Mouse (Mus musculus) c-Kit-positive CD71-negative TER-119-negative erythroid progenitor cells, embryonic 14.5 days (primary cell): Measurements from ENCODE around the gene Nudt9.

Source experiments
- DNase-seq: peaks from one replicate; pipeline ENCODE4 v3.0.0-alpha.2; 2013; ENCODE audit warnings: low read depth

The Nudt9 gene

DNA sequence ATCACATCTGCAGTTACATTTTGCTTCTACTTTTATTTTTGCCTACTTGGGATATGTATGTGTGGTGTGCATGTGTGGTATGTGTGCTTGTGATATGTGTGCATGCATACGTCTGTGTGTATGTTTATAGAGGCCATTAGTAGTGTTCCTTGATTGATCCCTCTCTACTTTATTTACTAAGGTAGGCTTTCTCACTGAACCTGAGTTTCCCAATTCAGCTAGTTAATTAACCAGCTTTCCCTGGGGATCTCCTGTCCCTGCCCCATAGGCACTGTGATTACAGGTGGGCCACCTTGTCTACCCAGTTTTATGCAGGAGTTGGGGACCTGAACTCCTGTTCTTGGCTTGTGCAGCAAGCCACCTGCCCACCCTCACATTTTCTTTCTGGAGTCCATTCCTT lies 9.4 kb upstream of the Nudt9 start:
- no peak for DNase-seq

DNA sequence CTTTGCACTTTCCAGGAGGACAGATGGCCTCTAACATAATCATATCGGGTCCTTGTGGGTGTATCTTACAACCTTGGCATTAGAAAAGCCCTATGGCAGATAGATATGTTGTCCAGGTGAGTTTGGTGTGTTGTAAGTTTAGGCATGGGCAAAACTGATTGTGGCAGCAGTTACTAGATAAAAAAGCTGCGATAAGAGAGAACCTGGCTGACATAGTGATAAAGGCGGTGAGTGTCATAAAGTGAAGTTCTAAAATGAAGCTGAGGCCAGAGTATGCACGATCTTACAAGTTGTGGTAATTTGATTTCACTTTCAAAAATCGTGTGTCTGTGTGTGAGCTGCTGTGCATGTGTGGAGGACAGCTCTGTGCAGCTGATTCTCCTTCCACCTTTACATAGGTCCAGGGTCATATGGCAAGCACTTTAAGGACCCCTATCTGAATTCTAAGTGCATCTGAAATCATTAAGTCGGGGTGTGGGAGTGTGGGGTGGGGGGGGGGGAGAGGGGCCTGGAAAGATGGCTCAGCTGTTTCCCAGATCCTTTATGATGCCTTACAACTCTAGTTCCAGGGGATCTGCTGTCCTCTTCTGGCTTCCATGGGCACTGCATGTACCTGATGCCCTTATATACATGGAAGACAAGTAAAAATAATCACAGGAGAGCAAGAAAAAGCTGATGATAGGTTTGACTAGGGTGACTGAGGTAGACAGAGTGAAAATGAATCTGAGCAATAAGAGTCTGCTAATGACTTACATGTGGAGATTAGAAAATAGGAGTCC lies 6.8 kb upstream of the Nudt9 start:
- no peak for DNase-seq

DNA sequence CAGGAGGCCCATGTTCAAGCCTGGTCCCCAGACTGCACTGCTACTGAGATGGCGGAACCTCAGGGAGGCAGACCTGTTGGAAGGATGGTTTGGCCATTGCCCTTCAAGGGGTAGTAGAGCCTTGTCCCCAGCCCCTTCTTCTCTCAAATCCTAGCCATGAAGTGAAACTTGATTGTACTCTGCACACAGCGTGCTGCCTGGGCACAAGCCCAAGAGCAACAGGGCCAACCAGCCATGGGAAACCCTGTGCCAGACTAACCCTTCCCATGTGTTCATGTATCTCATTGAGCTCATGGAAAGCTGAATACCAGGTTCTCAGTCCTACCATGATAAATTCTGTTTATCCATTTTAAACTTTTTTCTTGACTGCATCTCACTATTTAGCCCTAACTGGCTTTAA lies 3.2 kb upstream of the Nudt9 start:
- no peak for DNase-seq

DNA sequence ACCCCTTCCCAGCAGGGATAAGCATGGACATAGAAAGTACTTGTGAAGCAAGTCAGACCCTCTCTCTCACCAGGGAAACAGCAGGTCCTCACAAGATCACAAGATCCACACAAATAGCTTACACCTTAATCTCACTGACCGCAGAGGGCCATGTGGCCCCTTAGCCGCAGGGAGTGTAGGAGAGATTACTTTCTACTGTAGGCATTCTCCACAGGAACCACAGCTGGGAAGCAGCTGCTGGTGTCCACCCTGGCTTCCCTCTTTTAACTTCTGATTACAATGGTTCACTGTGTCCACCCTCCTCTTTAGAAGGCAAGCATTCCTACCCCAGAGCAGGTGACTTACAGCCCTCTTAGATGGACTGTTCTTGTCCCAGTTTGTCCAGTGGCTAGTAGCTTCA lies 2.4 kb upstream of the Nudt9 start:
- DNase-seq: no peak

DNA sequence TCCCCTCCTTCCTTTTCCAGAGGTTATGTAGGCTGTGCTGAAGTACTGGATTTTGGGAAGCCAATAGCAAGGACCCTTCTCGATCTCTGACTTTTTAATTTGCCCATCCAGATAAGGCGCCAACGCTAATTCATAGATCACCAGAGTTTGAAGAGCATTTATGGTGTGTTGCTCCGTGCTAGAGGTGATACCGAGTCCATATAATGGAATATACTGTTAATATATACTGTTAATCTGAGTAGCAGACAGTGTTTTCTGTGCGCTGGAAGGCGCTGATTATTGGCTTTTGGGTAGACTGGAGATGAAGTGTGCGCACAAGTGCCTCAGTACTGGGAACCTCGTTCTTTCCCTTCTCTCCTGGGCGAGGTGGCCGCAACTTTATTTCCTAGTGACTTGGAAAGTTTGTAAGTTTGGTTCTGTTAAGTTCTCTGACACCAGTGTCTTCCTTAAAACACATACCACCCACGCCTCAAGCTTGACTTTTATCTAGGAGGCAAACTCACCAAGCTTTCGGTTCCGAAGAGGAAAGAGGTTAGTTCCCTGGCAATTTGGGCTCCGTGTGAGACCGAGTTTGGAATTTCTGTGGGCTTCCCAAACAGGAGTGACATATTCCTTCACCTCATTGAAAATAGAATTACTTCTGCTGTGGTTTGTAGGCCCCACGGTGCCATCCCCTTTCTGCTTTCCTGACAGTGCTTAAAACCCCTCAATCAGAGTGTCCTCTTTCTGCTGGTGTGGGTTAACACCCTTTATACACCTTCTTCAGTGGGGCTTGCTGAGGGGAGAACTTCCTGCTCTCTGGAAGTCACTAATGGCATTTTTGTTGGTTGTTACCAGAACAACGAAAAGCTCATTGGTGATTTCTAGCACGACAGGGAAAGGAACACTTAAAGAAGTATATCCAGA lies 1.3 kb downstream of the Nudt9 start:
- DNase-seq: no peak

DNA sequence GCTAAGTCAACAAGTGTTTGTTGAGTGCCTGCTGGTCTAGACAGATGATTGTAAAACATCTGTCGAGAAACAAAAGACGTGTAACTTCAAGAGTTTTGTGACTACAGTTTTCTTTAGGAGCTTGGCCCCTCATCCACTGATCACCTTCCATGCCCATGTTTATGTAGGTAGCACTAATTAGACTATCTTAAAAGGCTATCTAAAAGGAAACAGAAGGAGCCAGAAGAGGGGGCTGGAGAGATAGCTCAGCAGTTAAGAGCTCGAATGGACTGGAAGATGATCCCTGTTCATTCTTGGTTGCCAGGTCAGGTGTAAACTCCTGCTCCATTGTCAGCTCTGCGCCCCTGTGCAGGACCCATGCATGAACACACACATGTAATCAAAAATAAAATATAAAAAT lies 2.0 kb downstream of the Nudt9 start:
- DNase-seq: no peak

DNA sequence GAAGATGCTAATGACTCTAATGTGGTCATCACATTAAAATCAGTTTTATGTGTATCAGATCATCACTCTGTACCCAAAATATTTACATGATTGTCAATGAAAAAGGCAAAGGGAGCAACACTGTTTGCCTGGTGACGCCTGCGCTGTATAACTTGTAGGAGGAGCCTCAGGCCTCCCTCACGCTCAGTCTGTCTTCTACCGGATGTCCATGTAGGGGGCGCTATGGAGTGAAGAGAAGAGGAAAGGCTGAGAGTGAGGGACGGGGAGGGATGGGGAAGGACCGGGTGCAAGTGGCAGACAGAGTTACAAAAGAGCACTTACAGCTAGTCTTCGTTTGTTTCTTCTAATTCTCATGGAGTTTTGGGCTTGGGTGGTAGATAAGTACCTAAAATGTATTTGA lies 6.8 kb downstream of the Nudt9 start:
- DNase-seq: no peak

DNA sequence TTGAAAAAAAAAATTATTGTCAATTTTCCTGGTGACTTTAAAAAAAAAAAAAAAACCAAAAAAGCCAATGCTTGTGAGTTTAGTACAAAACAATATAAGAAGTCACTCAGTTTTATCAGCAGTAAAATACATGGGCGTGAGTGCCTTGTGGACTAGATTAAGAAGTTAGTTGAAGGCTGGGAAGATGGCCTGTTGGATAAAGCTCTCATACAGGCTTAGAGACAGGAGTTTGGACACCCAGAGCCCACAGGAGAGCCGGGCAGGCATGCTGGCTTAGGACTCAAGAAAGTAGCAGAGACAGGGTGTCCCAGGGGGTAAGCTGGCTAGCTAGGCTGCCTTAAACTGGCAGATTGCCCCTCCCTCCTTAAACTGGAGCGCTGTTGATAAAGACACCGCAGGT lies 8.8 kb downstream of the Nudt9 start:
- no peak for DNase-seq

DNA sequence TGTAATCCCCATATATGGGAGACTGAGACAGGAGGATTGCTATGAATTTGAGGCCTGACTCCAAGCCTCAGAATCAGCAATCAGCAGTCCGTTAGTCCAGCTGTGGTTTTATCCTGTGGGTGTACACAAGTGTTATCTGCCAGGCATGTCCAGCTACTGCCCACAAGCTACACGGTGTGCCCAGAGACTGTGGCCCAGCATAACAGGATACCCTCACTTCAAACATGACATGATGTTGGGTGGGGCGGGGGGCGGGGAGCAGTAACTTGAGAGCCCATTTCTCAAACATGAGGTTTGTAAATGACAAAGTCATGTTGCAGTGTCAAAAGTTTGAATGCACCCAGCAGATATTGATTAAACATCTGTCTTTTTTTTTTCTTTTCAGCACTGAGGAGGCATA lies 9.7 kb downstream of the Nudt9 start:
- DNase-seq: no peak

DNA sequence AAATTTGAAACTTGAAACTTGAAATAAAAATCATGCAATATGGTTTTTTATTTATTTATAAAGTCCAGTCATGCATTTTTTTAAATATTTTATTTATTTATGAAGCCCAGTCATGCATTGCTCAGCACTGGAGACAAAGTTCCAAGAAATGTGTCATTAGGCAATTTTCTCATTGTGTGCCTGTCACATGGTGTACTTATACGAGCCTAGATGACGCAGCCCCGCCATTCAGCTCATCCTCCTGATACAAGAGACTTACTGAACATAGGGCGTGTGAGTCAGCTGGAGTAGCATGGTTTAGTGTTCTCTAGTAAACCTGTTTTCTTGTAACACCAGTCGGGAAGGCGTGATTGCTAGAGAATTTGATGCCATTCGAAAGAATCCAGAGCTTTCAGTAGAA lies 10.2 kb downstream of the Nudt9 start:
- no peak for DNase-seq

DNA sequence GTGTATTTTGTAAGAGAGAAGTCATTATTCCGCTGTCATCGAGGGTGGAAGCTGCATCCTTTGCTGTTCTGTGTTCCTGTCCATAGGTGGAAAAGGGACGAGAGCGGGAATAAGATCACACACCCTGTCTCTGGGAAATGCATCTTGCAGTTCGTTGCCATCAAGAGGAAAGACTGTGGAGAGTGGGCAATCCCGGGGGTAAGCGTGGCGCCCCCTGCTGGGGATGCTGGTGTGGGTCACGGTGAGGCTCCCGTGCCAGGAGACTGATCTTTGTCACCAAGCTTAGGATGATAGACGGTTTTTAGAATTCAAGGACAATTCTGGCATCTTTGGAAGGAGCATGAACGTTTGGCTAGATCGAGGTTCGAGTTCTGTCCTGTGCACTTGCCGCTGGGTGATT lies 11.9 kb downstream of the Nudt9 start:
- no peak for DNase-seq

DNA sequence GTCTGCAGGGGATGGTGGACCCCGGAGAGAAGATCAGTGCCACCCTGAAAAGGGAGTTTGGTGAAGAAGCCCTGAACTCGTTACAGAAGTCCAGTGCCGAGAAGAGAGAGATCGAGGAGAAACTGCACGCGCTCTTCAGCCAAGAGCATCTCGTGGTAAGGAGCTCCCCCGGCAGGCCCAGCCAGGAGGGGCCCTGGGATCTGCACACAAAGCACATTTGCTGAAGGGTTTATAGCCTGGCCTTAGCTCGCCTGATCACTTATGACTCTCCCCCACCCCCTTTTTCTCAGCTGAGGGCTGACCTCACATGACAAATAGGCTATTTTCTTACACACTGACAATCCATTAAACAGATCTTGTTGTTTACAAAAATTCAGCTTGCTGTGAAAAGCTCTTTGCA lies 13.5 kb downstream of the Nudt9 start:
- no peak for DNase-seq

DNA sequence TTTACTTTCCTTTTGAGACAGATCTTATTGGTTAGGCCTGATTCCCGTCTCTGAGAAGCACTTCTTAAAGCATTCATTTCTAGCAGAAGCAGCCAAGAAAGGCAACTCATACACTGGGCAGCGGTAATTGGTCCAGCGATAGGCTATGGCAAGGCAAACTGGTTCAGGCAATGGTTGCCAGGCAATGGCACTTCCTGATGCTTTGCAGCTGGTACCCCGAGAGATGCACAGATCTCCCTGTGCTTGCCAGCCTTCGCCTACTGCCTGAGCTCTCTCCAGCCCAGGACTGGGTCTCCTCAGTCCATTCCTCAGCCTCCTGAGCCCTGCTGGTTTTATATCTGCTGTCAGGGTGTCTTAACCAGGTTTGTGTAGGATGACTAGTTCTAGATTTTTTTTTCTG lies 14.3 kb downstream of the Nudt9 start:
- no peak for DNase-seq

DNA sequence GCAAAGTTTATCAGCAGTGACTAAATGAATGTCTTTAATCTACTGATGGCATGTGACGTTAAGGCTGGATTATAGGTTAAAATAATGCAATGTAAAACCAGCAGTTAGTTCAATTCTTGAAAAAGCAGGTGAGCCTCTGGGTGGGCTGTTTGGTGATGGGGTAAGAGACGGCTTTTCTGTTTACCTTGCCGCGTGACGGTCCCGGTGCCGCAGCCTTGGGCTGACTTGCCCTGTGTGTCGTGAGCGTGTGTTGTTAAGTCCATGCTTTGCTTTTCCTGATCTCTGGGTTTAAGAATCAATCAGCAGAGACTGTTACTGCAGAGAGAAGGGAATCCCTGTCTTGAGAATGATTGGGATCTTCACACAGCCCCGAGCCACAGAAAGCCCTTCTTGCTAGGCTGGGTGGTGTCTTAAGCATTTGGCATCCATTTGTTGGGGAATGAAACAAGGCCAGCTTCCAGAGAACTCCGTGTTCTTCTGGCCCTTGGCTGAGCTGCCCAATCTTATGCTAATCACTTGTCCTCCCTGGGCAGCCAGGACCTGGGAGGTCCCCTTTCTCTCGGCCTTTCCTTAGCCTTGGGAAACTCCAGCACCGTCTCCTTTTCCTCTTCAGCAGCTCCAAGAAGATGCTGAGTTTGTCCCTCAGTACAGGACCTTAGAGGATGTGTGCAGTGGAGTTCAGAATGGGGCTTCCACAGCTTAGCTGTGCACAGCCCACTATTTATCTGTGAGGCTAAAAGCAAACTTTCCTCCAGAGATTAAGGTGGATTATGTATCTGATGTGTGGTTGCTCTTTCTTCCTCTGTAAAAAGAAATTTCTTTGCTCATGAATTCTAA lies 16.0 kb downstream of the Nudt9 start:
- DNase-seq: no peak

DNA sequence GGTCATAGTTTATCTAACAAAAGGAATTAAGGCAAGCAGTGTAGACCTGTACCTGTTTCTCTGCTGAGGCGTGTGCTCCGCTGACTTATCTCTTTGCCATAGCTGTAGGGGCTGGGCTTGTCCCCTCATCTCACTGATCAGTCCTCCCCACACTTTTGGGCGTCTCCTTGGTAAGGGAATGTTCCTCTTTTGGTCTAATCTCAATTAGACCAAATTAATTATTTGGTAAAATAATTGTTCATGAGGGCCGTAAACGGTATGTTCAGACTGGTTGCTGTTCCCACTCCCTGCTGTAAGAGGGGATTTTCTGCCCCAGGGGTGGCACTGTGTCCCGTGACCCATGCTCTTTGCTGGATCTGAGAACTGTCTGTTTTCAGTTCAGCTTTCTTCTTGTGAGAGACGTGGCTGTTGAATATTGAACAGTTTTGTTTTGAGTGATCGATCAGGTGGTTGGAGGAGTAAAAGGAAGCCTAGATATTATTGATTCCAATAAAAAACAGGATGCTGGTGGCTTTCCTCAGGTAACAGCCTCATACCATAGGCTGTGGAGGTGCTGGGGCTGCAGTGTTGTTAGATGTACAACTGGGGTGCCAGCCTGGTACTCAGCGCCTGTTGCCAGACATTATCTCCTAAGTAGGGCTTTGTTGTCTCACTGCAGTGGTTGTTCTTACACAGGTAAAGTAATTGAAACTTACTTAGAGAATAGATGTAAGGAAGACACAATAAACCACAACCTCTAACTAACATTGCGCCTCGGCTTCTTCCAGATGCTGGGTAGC lies 16.9 kb downstream of the Nudt9 start:
- no peak for DNase-seq

DNA sequence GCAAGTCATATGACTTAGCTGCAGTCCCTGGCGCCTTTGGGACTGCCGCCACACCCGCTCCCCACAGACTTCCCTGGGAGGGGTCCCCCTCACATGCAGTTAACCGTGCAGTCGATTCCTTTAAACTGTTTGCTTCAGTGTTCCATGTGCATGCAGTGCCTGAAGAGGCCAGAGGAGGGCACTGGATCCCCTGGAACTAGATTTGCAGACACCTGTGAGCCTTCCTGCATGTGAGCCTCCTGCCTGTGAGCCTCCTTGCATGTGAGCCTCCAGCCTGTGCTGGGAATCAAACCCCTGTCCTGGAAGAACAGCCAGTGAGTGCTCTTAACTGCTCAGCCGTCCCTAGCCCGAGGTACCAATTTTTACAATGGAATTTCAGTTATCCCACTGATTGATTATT lies 22.6 kb downstream of the Nudt9 start:
- DNase-seq: no peak

DNA sequence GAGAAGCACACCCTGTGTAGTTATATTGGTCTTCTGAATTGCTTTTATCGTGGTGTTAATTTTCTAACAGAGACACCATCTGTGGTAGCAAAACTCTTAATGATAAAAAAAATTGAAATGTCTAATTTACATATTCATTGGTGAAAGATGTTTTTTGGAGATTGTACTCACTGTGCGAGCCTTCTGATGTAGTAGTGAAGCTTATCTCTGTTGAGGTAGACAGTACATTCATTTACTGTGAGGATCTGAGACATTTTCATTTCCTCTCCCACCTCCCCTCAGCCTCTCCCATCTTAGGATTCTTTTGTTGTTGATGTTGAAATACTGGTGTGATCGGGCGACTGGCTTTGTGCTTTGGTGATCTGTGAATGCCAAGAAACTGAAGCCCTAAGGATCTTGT lies 24.9 kb downstream of the Nudt9 start:
- no peak for DNase-seq

DNA sequence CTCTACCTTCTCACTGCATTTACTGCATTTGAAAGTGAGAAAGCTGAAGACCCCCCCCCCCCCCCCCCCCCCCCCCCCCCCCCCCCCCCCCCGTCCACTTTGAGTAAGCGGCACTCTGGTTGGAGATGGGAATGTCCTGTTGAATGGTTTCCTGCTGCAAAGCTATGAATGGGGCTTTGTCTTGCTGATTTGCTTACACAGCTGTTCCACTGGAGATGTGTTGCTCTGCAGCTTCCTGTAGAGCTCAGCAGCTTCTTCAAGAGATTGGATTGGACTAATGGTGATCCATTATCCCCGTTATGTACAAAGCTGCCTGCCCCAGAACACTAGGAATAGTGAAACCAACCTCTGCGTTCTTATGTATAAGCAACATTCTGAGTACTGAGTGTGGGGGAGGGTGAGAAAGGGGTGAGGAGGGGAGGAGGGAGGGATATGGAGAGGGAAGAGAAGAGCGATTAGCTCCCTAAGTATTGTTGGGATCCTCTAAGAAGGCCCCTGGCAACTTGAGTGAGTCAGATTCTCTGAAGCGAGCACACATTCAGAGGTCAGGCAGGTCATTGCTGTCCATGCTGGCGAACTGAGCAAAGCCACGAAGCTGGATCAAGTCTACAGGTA lies 26.3 kb downstream of the Nudt9 start:
- DNase-seq: no peak

DNA sequence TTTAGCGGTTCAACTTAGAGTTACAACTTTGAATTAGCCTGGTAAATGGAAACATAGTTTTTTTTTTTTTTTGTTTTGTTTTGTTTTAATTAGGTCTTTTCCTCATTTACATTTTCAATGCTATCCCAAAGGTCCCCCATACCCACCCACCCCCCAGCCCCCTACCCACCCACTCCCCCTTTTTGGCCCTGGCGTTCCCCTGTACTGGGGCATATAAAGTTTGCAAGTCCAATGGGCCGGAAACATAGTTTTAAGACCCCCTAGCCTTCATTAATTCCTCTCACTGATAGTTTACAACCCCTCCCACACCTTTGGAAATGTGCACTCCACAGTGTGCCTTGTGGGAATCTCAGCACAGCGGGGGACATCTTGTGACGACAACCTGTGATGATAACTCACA lies 27.5 kb downstream of the Nudt9 start:
- DNase-seq: no peak

DNA sequence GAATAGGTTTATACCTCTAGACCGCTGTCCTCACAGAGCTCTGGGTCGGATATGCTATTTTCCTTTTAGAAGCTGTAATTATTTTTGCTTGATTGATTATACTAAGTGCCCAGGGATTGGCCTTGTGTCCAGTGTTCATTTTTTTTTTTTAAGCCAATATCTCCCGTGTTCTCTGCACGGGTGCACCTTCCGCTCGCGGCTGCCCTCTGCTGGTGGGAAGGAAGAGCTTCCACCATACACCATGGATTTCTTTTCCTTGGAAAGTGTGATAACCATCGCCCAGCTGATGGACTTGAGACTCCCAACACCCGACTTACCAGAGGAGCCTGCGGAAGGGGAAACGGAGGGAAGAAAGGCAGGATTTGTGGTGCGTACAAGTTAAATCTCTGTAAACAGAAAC lies 28.3 kb downstream of the Nudt9 start:
- peak; percentile 44 for DNase-seq

DNA sequence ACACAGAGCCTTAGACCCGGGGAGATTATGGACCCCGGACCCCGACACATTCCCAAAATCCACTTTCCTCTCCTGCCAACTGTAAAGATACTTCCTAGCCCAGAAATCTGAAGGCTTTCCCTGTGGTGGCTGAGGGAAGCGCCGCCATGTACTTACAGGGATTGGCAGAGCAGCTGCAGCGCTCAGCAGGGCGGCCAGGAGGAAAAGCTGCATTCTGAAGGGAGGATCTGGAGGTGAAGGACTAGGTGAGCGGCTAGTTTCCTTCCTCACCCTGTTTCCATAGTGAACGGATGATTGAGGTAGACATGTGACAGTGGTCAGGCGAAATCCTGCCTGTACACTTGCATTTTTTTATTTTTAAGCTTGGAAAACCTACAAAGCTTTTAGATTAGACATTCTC lies 30.3 kb downstream of the Nudt9 start:
- no peak for DNase-seq
